Mouse (Mus musculus) gastrocnemius, postnatal 14 days (tissue): ENCODE measurements around the gene Gys2. TPM values are rescaled to one million over a fixed set of nuclear protein-coding genes. Genes with fewer than 3 reads are reported as not detected.
A peak's percentile ranks its signal among the peaks of the same experiment; 100 is the strongest.
"Not testable (repeated sequence)": the region's sequence is repeated elsewhere in the genome, so short reads cannot be mapped to it uniquely, and the experiment has no call there.

Experiments
- DNase-seq: peaks from one replicate; pipeline ENCODE4 v3.0.0; 2021; ENCODE audit warnings: mixed read lengths
- intact Hi-C: fragments of 180-260 bp; cut with DNase I; formaldehyde crosslinking; loops from one replicate; pipeline ENCODE4 v1.15.1; 2025; ENCODE audit warnings: low total_unique reads
- long read RNA-seq, 2 experiments: library from polyadenylated mRNA; stranded (forward); transcript quantifications; one replicate each; pipeline ENCODE4 v2.0.0; 2021
- total RNA-seq, 2 experiments: library from RNA; stranded (reverse); gene quantifications; 2 replicates each; pipeline ENCODE4 v1.2.3; 2021

Gene Gys2
- under 1 TPM in 1 of 2 experiments, not detected in 1; 0.31 TPM for total RNA-seq
- long read RNA-seq, experiment 1: 0 reads
- long read RNA-seq, experiment 2: 0 reads

GRCm38 (mm10) chr6:142472801-142473203, at the start of gene Gys2:
Gene Gys2 (minus strand): TSS chr6:142473109.
- DNase-seq: no peak
- intact Hi-C loops: no loop called here

- no peak for DNase-seq
- intact Hi-C loops: loop anchor here (5.0 kb wide), 1 partner anchor 216 kb away; no protein-coding TSS in a partner anchor
Measured at GRCm38 (mm10) chr6:142521591-142522110, 48.7 kb upstream of the Gys2 start.

GRCm38 (mm10) chr6:142519110-142519509, 46.2 kb upstream of the Gys2 start:
- no peak for DNase-seq
- intact Hi-C loops: loop anchor here (5.0 to 10.0 kb wide), 2 partner anchors 42 to 124 kb away; no protein-coding TSS in a partner anchor

- intact Hi-C loops: loop anchor here (5.0 to 10.0 kb wide), 2 partner anchors 38 to 121 kb away; no protein-coding TSS in a partner anchor
- not testable (repeated sequence) for DNase-seq
Measured at GRCm38 (mm10) chr6:142515379-142515778, 42.5 kb upstream of the Gys2 start.

- intact Hi-C loops: loop anchor here (5.0 to 10.0 kb wide), 2 partner anchors 38 to 120 kb away; no protein-coding TSS in a partner anchor
- DNase-seq: no peak
Measured at GRCm38 (mm10) chr6:142514912-142515311, 42.0 kb upstream of the Gys2 start.

- intact Hi-C loops: loop anchor here (10.0 kb wide), 1 partner anchor 118 kb away; no protein-coding TSS in a partner anchor
- no peak for DNase-seq
Measured at GRCm38 (mm10) chr6:142512902-142513301, 40.0 kb upstream of the Gys2 start.

- intact Hi-C loops: loop anchor here (10.0 kb wide), 1 partner anchor 117 kb away; no protein-coding TSS in a partner anchor
- no peak for DNase-seq
Measured at GRCm38 (mm10) chr6:142511516-142512135, 38.7 kb upstream of the Gys2 start.

GRCm38 (mm10) chr6:142508663-142509062, 35.8 kb upstream of the Gys2 start:
- no peak for DNase-seq
- intact Hi-C loops: no loop called here

GRCm38 (mm10) chr6:142507785-142508162, 34.9 kb upstream of the Gys2 start, which contains the start of gene Ldhb:
Gene Ldhb (minus strand): TSS chr6:142507957.
- peak; percentile 81 for DNase-seq
- intact Hi-C loops: no loop called here

- intact Hi-C loops: no loop called here
- no peak for DNase-seq
Measured at GRCm38 (mm10) chr6:142507033-142507784, 34.3 kb upstream of the Gys2 start.

- no peak for DNase-seq
- intact Hi-C loops: no loop called here
Measured at GRCm38 (mm10) chr6:142506338-142507032, 33.6 kb upstream of the Gys2 start.

- intact Hi-C loops: no loop called here
- DNase-seq: no peak
Measured at GRCm38 (mm10) chr6:142503601-142504000, 30.7 kb upstream of the Gys2 start.

GRCm38 (mm10) chr6:142502519-142503125, 29.7 kb upstream of the Gys2 start:
- DNase-seq: no peak
- intact Hi-C loops: no loop called here

GRCm38 (mm10) chr6:142490114-142490513, 17.2 kb upstream of the Gys2 start:
- intact Hi-C loops, DNase-seq: not testable (repeated sequence)

- intact Hi-C loops: no loop called here
- no peak for DNase-seq
Measured at GRCm38 (mm10) chr6:142487638-142488037, 14.7 kb upstream of the Gys2 start.

GRCm38 (mm10) chr6:142485478-142486123, 12.7 kb upstream of the Gys2 start:
- intact Hi-C loops: no loop called here
- no peak for DNase-seq

GRCm38 (mm10) chr6:142477239-142477638, 4.3 kb upstream of the Gys2 start:
- DNase-seq: no peak
- intact Hi-C loops: loop anchor here (5.0 kb wide), 1 partner anchor 40 kb away; no protein-coding TSS in a partner anchor

- no peak for DNase-seq
- intact Hi-C loops: no loop called here
Measured at GRCm38 (mm10) chr6:142471141-142471540, 1.8 kb downstream of the Gys2 start.

GRCm38 (mm10) chr6:142469602-142470001, 3.3 kb downstream of the Gys2 start:
- no peak for DNase-seq
- intact Hi-C loops: no loop called here
